ENCODE assay signal across 14 mouse cellular contexts in the genomic region with DNA sequence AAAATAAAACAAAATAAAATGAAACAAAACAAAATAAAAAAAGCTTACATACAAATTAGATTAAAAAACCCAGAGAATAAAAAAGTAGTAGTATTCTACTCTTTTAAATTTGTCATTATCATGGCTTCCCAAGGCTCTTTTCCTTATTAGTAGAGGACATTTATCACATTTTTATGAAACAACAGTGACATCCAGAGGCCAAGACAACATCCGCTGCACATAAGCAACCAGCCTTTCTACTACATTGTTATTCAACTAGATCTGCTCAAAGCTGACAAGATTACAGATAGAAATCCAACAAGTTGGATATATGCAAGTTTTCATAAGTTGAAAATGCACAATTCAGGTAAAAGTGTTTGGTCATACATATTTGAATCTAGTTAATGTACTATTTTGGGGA. TPM values are rescaled to one million over a fixed set of nuclear protein-coding genes. Genes with fewer than 3 reads are reported as not detected.
DNase-seq lines count a peak whose midpoint lies in the region; ATAC-seq and TF ChIP-seq lines count a peak whose summit lies in the region.
"Had no signal": no experiment of that assay in that cellular context is flagged by ENCODE, and none has a peak within 500 bp of the region (broad histone marks: within the 10 kb centered on the region; RNA-seq: fewer than 3 reads in every experiment).

No protein-coding gene starts in this region.

- no peak overlapping the region for H3K9ac ChIP-seq in heart, postnatal 0 days (replicated peaks; ENCODE audit: low read depth, low read length)

- no peaks in the 10 kb centered on the region for H3K27me3 ChIP-seq in heart, postnatal 0 days (ENCODE audit: control insufficient read depth, insufficient read depth, low read length)

- no peak overlapping the region for H3K4me2 ChIP-seq in heart, postnatal 0 days (ENCODE audit: low read depth, low read length)

- peaks cover 35% of the 10 kb centered on the region for H3K36me3 ChIP-seq in heart, postnatal 0 days (replicated peaks; ENCODE audit: control insufficient read depth, insufficient read depth, low read length)

- H3K9me3 ChIP-seq in heart, postnatal 0 days (replicated peaks; ENCODE audit: control insufficient read depth, low read length): no peaks in the 10 kb centered on the region
- H3K9me3 ChIP-seq: hindbrain, embryonic 10.5 days had no signal

- peak; percentile 5 for DNase-seq in adrenal gland, postnatal 14 days
- no peak for DNase-seq in adrenal gland, adult 2 months
- DNase-seq in heart, postnatal 0 days (ENCODE audit: low spot score): no peak
- no peak for DNase-seq in heart, adult 9 months (ENCODE audit: low spot score in 2 of 2)
- no peak for DNase-seq in left cerebral cortex, adult 2 months (ENCODE audit: extremely low spot score in 1 of 2, low spot score in 2 of 2)
- no peak for DNase-seq in left cerebral cortex, adult 9 months (ENCODE audit: low spot score in 2 of 2)
- DNase-seq in brain, adult 2 months (ENCODE audit: low read depth, low spot score): peak; percentile 26
- no peak for DNase-seq in gastrocnemius, postnatal 10 days
- DNase-seq: cerebellum, adult 11-12 months; thymus, postnatal 36 days had no signal

- intact Hi-C loops in left cerebral cortex, adult 2 months (cut with DNase I): loop anchor here (5.0 kb wide), 1 partner anchor 730 kb away; no protein-coding TSS in a partner anchor

- TF ChIP-seq EP300 in heart, postnatal 0 days (IDR thresholded peaks at IDR 0.05; ENCODE audit: low read depth): no peak

- H3K4me1 ChIP-seq in heart, postnatal 0 days (ENCODE audit: control insufficient read depth, insufficient read depth): no peaks in the 10 kb centered on the region
- H3K4me1 ChIP-seq: hindbrain, embryonic 10.5 days had no signal

- no peak overlapping the region for H3K4me3 ChIP-seq in heart, postnatal 0 days (ENCODE audit: low read depth, low read length)
- H3K4me3 ChIP-seq in left cerebral cortex, adult 2 months: no peak overlapping the region
- H3K4me3 ChIP-seq: hindbrain, embryonic 10.5 days; myocyte had no signal

- whole genome bisulfite sequencing in heart, postnatal 0 days: 84% methylated on average over 1 of the region's 1 CpGs

- H3K27ac ChIP-seq in heart, postnatal 0 days (ENCODE audit: low read depth): no peak overlapping the region
- no peak overlapping the region for H3K27ac ChIP-seq in left cerebral cortex, adult 2 months
- H3K27ac ChIP-seq: hindbrain, embryonic 10.5 days had no signal

- no peak for ATAC-seq in heart, postnatal 0 days (ENCODE audit: insufficient read depth, low read depth)
- ATAC-seq: activated CD4-positive, CD25-positive, alpha-beta regulatory T cell, adult 4 months; intestine, postnatal 0 days had no signal

- TF ChIP-seq CTCF in heart, postnatal 0 days (IDR thresholded peaks at IDR 0.05; ENCODE audit: low read depth): peak; percentile 19; the same call in 1 of the 2 replicates
- peak; percentile 38 for TF ChIP-seq CTCF in left cerebral cortex, adult 2 months (IDR thresholded peaks at IDR 0.05)

RNA-seq across cellular contexts. Expression of a gene that starts 56.4 kb away (rescaled TPM):
- total RNA-seq in adrenal gland, postnatal 14 days (2021): 12.8 and 14.8 TPM in 2 replicates
- 10 to 100 TPM in 1 of 2 experiments, 1 to 10 TPM in 1; 7.1 to 14.3 TPM for total RNA-seq in adrenal gland, adult 2 months (2021)
- 1.3 and 1.5 TPM in 2 replicates for polyA plus RNA-seq in adrenal gland, adult 2 months (2012; rRNA removed)
- 17.5 and 38.8 TPM in 2 replicates for total RNA-seq in heart, postnatal 0 days (2014; rRNA removed; ENCODE audit: low replicate concordance)
- 13.3 and 14.3 TPM in 2 replicates for polyA plus RNA-seq in heart, postnatal 0 days (2015; fragmentation: Nextera tagmentation; extraction: Ambion mirVana)
- 10 to 100 TPM; 16.2 to 18.9 TPM for total RNA-seq in left cerebral cortex, adult 2 months (2021)
- 10 to 100 TPM in 1 of 2 experiments, 1 to 10 TPM in 1; 9.0 to 10.5 TPM for total RNA-seq in gastrocnemius, postnatal 10 days (2021)

Comparison
In these comparisons a context has a peak if more than half of its experiments do, and no peak if none do; other contexts are left out.
1. DNase-seq: peak in adrenal gland, postnatal 14 days (single experiment) and brain, adult 2 months (single experiment); none in adrenal gland, adult 2 months (single experiment), heart, postnatal 0 days (single experiment), heart, adult 9 months (0 of 2), left cerebral cortex, adult 2 months (0 of 2), left cerebral cortex, adult 9 months (0 of 2) and gastrocnemius, postnatal 10 days (single experiment).